Mouse (Mus musculus): Measurements from ENCODE around the gene Ppp3ca.

DNA sequence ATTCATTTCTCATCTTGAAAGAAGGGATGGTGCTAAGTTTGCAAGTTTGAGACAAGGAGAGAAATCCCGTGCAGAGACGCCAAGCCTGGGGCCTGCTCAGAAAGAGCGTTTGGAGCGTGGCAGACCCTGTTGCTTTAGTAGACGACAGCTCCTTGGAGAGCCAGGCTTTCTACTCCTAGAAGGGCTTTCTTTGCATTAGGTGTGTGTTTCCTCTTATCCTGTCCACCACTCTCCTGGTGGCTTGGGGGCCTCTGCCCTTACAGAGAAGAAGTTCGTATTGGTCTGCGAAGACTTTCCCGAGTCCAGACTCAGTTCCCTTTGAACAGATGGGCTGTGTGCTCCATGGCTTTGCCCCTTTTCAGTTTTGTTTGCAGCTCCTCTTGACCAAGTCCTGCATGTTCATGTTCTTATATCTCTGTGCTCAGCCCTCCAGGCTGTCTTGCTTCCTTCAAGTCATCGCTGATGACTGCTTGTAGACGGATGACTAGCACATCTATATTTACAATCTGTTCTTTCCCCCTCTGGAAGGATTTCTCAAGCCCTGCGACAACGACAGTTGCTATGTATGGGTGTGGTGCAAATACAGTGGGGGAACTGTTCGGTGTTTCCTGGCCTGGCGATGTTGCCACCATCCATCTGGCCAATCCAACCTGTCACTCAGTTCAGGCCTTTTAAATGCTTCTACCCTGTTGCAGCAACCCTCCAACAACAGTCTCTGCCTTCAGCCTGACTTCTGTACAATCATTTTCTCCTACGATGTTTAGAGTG lies 14.5 kb downstream of the Ppp3ca start:
- TF ChIP-seq CTCF (IDR thresholded peaks at IDR 0.05; ENCODE audit: low read depth), result no peak
- no peak for TF ChIP-seq EP300 (IDR thresholded peaks at IDR 0.05; ENCODE audit: low read depth)

All from heart, postnatal 0 days (tissue).